Mouse (Mus musculus): ENCODE data around the gene Hspa1l. TPM values are rescaled to one million over a fixed set of nuclear protein-coding genes. Genes with fewer than 3 reads are reported as not detected.
"Not testable (repeated sequence)": the region's sequence is repeated elsewhere in the genome, so short reads cannot be mapped to it uniquely, and the experiment has no call there.

Gene Hspa1l
- 1.6 and 2.3 TPM in 2 replicates for polyA plus RNA-seq (2014; fragmentation: Nextera tagmentation; extraction: Ambion mirVana)

DNA sequence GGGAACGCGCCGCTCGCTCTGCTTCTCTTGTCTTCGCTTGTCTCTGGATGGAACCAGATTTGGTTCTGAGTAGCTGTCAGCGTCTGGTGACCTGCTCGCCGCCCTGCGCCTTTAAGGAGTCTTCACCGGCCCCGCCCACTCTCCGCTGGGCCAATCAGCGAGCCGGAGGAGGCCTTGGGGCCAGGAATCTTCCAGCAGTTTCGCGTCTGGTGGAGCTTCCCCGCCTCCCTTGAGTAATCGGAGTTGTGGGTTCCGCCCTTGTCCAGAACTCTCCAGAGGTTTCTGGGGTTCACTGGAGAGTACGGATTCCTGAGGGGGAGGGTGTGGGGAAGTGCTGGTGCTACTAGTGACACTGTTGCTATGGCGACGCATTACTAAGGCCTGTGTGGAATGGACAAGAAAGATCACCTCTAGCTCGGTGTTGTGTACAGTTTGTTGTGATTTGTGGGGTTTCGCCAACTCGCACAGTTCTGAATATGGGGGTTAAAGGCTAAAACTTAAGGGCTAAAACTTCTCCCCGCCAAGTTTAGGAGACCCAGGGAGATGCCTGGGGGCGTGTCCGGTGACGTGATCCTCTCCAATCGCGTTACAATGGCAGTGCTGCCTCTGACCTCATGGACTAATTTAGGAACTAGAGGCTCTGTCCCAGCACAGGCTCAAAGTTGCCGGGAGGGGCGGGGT is at the start of gene Hspa1l, which contains the start of gene Hspa1a:
Gene Hspa1l (plus strand): TSS at position 635 of the 681 bp plus-strand sequence.
Gene Hspa1a (minus strand): TSS at position 88 of the 681 bp plus-strand sequence.
- not testable (repeated sequence) for H3K4me1 ChIP-seq (ENCODE audit: control insufficient read depth, insufficient read depth, low read length); H3K9me3 ChIP-seq (ENCODE audit: control insufficient read depth, low read length); H3K36me3 ChIP-seq (ENCODE audit: control insufficient read depth, insufficient read depth, low read length); H3K9ac ChIP-seq (replicated peaks; ENCODE audit: low read length); H3K27ac ChIP-seq (replicated peaks; ENCODE audit: low read depth, low read length)
- peak; percentile 90 for ATAC-seq (ENCODE audit: low FRiP score, low TSS enrichment)
- Histone ChIP-seq H3K4me3 (replicated peaks; ENCODE audit: low read depth, low read length) (peak within 1 kb of the TSS; percentile 34), H3K4me2 (ENCODE audit: low read length) (peak within 1 kb of the TSS; percentile 72), H3K27me3 (ENCODE audit: control insufficient read depth, insufficient read depth, low read length) (peaks cover 18% of the 10 kb centered on the region)
- DNase-seq = peak; percentile 80
- 1% methylated on average over 30 of the region's 33 CpGs for WGBS

DNA sequence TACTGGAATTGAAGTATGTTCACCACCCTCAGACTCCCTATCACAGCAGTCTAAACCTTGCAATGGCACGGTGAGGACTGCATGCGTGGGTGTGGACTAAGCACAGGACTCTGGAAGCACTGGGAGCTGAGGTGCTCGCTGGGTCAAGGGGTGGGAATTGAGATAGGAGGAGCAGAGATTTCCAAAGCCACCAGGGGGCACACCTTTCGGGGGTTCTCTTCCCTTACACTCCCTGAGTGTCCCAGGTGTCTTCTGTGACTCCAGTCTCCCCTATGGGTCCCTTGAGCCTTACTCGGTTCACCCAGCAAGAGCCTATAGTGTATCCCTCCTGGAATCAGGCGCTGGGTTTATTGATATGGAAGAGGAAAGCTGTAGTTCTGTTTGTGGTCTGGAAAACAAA is 49.6 kb upstream of the Hspa1l start:
- H3K36me3 ChIP-seq (ENCODE audit: control insufficient read depth, insufficient read depth, low read length) = no peaks in the 10 kb centered on the region
- H3K27ac ChIP-seq (replicated peaks; ENCODE audit: low read depth, low read length) = no peak overlapping the region
- WGBS = 55% methylated on average over 6 of the region's 6 CpGs
- DNase-seq (no peak), ATAC-seq (ENCODE audit: low FRiP score, low TSS enrichment) (no peak)
- no peaks in the 10 kb centered on the region for H3K9me3 ChIP-seq (ENCODE audit: control insufficient read depth, low read length)
- H3K4me3 ChIP-seq (replicated peaks; ENCODE audit: low read depth, low read length) = no peak overlapping the region
- no peaks in the 10 kb centered on the region for H3K4me1 ChIP-seq (ENCODE audit: control insufficient read depth, insufficient read depth, low read length)
- no peaks in the 10 kb centered on the region for H3K27me3 ChIP-seq (ENCODE audit: control insufficient read depth, insufficient read depth, low read length)
- H3K9ac ChIP-seq (replicated peaks; ENCODE audit: low read length) = no peak overlapping the region
- H3K4me2 ChIP-seq (ENCODE audit: low read length) = no peak overlapping the region

DNA sequence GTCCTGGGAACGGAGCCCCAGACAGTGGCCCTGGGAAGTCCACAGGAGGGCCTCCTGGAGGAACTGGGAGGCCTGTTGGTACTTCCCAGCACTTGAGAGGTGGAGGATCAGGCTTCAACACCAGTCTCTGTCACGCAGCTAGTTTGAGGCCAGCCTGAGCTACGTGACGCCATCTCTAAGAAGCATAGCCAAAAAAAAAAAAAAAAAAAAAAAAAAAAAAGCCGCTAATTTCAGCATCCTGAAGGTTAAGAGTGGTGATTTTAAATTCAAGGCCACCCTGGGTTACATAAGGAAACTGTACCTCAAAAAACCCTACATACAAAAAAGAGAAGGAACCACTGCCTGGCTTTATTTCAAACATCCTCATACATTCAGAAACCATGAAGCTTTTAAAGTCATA is 48.2 kb upstream of the Hspa1l start:
- no peak overlapping the region for H3K4me2 ChIP-seq (ENCODE audit: low read length)
- H3K27me3 ChIP-seq (ENCODE audit: control insufficient read depth, insufficient read depth, low read length) = no peaks in the 10 kb centered on the region
- H3K4me3 ChIP-seq (replicated peaks; ENCODE audit: low read depth, low read length) = no peak overlapping the region
- H3K36me3 ChIP-seq (ENCODE audit: control insufficient read depth, insufficient read depth, low read length) = no peaks in the 10 kb centered on the region
- no peak overlapping the region for H3K9ac ChIP-seq (replicated peaks; ENCODE audit: low read length)
- ATAC-seq (ENCODE audit: low FRiP score, low TSS enrichment) (no peak), DNase-seq (no peak)
- WGBS = 61% methylated on average over 5 of the region's 5 CpGs
- H3K9me3 ChIP-seq (ENCODE audit: control insufficient read depth, low read length) = no peaks in the 10 kb centered on the region
- no peak overlapping the region for H3K27ac ChIP-seq (replicated peaks; ENCODE audit: low read depth, low read length)
- no peaks in the 10 kb centered on the region for H3K4me1 ChIP-seq (ENCODE audit: control insufficient read depth, insufficient read depth, low read length)

DNA sequence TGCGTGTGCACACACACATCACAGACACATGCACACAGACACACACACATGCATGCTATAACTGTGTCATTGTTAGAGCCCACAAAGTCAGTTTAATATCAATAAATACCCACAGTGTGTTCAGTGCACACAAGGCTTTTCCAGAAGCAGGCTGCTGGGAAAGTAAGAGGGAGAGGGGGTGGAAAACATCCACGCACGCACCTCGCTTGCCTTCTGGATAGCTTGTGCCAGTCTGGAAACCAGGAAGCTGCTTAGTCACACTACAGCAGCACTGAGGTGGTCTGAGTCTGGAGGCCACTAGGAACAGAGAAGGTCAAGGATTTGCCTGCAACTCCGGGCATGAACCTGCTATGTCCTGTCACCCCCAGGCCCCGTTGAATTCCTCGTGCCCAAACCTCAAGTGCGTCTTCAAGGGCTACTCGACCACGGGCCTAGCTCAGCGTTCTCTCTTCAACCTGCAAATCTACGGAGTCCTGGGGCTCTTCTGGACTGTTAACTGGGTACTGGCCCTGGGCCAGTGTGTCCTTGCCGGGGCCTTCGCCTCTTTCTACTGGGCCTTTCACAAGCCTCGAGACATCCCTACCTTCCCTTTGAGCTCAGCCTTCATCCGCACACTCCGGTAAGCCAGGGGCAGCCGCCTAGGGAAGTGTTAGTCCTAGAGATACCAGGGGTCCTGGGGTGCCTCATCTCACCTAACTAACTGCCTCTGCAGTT is 45.0 kb upstream of the Hspa1l start:
- DNase-seq (no peak), ATAC-seq (ENCODE audit: low FRiP score, low TSS enrichment) (no peak)
- H3K36me3 ChIP-seq (ENCODE audit: control insufficient read depth, insufficient read depth, low read length) = no peaks in the 10 kb centered on the region
- H3K4me1 ChIP-seq (ENCODE audit: control insufficient read depth, insufficient read depth, low read length) = peaks cover 10% of the 10 kb centered on the region
- H3K27ac ChIP-seq (replicated peaks; ENCODE audit: low read depth, low read length) = no peak overlapping the region
- WGBS = 87% methylated on average over 18 of the region's 18 CpGs
- H3K9ac ChIP-seq (replicated peaks; ENCODE audit: low read length) = no peak overlapping the region
- H3K9me3 ChIP-seq (ENCODE audit: control insufficient read depth, low read length) = no peaks in the 10 kb centered on the region
- no peak overlapping the region for H3K4me2 ChIP-seq (ENCODE audit: low read length)
- H3K4me3 ChIP-seq (replicated peaks; ENCODE audit: low read depth, low read length) = no peak overlapping the region
- no peaks in the 10 kb centered on the region for H3K27me3 ChIP-seq (ENCODE audit: control insufficient read depth, insufficient read depth, low read length)

DNA sequence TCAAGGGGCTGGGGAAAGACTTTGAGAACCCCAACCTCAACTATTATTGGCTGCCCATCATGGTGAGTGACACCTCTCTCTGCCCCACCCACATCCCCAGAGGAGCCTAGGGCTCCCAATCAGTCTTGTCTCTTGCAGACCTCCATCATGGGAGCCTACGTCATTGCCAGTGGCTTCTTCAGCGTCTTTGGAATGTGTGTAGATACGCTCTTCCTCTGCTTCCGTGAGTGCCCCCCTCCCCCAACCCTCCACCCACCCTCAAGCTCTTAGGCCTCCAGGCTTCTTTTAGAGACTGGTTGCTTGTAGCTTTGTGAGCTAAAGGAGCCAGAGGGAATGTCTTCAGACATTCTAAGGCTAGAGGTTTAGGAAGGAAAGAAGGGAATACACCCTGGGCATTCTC is 43.7 kb upstream of the Hspa1l start:
- H3K36me3 ChIP-seq (ENCODE audit: control insufficient read depth, insufficient read depth, low read length) = peaks cover 11% of the 10 kb centered on the region; the same call in 1 of the 2 replicates
- ATAC-seq (ENCODE audit: low FRiP score, low TSS enrichment) (no peak), DNase-seq (no peak)
- WGBS = 74% methylated on average over 4 of the region's 4 CpGs
- no peak overlapping the region for H3K27ac ChIP-seq (replicated peaks; ENCODE audit: low read depth, low read length)
- H3K9ac ChIP-seq (replicated peaks; ENCODE audit: low read length) = no peak overlapping the region
- H3K4me1 ChIP-seq (ENCODE audit: control insufficient read depth, insufficient read depth, low read length) = peaks cover 11% of the 10 kb centered on the region
- no peaks in the 10 kb centered on the region for H3K9me3 ChIP-seq (ENCODE audit: control insufficient read depth, low read length)
- no peak overlapping the region for H3K4me3 ChIP-seq (replicated peaks; ENCODE audit: low read depth, low read length)
- no peaks in the 10 kb centered on the region for H3K27me3 ChIP-seq (ENCODE audit: control insufficient read depth, insufficient read depth, low read length)
- H3K4me2 ChIP-seq (ENCODE audit: low read length) = no peak overlapping the region

DNA sequence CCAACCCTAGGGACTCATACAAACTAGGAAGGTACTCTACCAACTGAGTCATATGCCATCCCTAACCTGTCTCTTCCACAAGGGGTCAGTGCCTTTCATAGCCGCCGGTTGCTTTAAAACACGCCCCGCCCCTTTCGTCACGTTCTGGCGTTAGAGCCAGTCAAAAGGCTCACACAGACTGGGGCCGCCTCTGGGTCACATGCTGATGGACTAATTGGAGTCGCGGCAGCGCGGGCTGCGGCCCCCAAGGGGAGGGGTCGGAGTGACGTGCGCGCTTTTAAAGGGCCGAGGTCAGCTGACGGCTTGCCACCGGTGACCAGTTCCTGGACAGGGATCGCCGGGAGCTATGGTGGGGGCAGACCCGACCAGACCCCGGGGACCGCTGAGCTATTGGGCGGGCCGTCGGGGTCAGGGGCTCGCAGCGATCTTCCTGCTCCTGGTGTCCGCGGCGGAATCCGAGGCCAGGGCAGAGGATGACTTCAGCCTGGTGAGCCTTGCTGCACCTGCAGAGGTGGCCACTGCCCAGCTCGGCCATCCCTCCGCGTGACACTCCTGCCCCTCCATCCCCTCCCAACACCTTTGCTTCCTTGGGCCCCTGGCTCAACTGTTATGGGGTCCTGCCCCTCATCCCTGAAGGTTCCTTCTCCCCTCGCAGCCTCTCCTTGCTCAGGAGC is 41.3 kb upstream of the Hspa1l start, which contains the start of gene Neu1:
Gene Neu1 (plus strand): TSS at position 193 of the 674 bp plus-strand sequence.
- peaks cover 11% of the 10 kb centered on the region for H3K4me1 ChIP-seq (ENCODE audit: control insufficient read depth, insufficient read depth, low read length)
- H3K36me3 ChIP-seq (ENCODE audit: control insufficient read depth, insufficient read depth, low read length) = peaks cover 30% of the 10 kb centered on the region
- H3K9me3 ChIP-seq (ENCODE audit: control insufficient read depth, low read length) = no peaks in the 10 kb centered on the region
- H3K9ac ChIP-seq (replicated peaks; ENCODE audit: low read length) = peak within 1 kb of the TSS; percentile 80
- H3K4me3 ChIP-seq (replicated peaks; ENCODE audit: low read depth, low read length) = peak within 1 kb of the TSS; percentile 82
- ATAC-seq (ENCODE audit: low FRiP score, low TSS enrichment) (peak; percentile 96), DNase-seq (peak; percentile 99)
- peak within 1 kb of the TSS; percentile 97 for H3K4me2 ChIP-seq (ENCODE audit: low read length)
- H3K27me3 ChIP-seq (ENCODE audit: control insufficient read depth, insufficient read depth, low read length) = no peaks in the 10 kb centered on the region
- peak within 1 kb of the TSS; percentile 54 for H3K27ac ChIP-seq (replicated peaks; ENCODE audit: low read depth, low read length)
- WGBS = under 1% methylated on average over 38 of the region's 38 CpGs

DNA sequence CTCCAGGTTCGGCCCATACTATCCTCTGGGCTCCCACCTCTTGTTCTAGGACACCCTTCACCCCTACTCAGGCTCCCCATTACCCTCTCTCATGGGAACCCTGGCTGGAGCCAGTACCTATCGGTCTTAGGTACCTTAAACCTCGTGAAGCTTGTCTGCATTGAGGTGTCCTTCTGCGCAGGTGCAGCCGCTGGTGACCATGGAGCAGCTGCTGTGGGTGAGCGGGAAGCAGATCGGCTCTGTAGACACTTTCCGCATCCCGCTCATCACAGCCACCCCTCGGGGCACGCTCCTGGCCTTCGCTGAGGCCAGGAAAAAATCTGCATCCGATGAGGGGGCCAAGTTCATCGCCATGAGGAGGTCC is 40.8 kb upstream of the Hspa1l start:
- 12% methylated on average over 14 of the region's 14 CpGs for WGBS
- DNase-seq (peak; percentile 63), ATAC-seq (ENCODE audit: low FRiP score, low TSS enrichment) (no peak; the same call in 1 of the 2 replicates)
- Histone ChIP-seq H3K4me1 (ENCODE audit: control insufficient read depth, insufficient read depth, low read length) (peaks cover 11% of the 10 kb centered on the region), H3K27me3 (ENCODE audit: control insufficient read depth, insufficient read depth, low read length) (no peaks in the 10 kb centered on the region), H3K9ac (replicated peaks; ENCODE audit: low read length) (peak overlapping the region; percentile 80), H3K4me2 (ENCODE audit: low read length) (peak overlapping the region; percentile 97), H3K4me3 (replicated peaks; ENCODE audit: low read depth, low read length) (peak overlapping the region; percentile 82), H3K36me3 (ENCODE audit: control insufficient read depth, insufficient read depth, low read length) (peaks cover 30% of the 10 kb centered on the region), H3K27ac (replicated peaks; ENCODE audit: low read depth, low read length) (peak overlapping the region; percentile 54), H3K9me3 (ENCODE audit: control insufficient read depth, low read length) (no peaks in the 10 kb centered on the region)

DNA sequence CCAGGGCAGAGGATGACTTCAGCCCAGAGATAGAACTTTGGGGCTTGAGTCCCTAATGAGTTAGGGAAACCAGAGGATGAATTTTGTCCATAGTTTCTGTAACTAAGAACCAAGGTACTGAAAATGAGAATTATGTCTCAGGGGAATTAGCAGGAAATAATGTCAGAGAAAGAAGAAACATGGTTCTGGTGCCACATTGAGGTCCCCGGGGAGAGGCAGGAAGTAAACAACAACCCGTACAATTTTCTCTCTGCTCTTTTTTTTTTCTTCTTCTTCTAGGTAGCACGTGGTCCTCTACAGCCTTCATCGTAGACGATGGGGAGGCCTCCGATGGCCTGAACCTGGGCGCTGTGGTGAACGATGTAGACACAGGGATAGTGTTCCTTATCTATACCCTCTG is 40.2 kb upstream of the Hspa1l start:
- Histone ChIP-seq H3K4me1 (ENCODE audit: control insufficient read depth, insufficient read depth, low read length) (peaks cover 11% of the 10 kb centered on the region), H3K27me3 (ENCODE audit: control insufficient read depth, insufficient read depth, low read length) (no peaks in the 10 kb centered on the region), H3K9me3 (ENCODE audit: control insufficient read depth, low read length) (no peaks in the 10 kb centered on the region), H3K4me2 (ENCODE audit: low read length) (peak overlapping the region; percentile 97), H3K4me3 (replicated peaks; ENCODE audit: low read depth, low read length) (peak overlapping the region; percentile 82), H3K36me3 (ENCODE audit: control insufficient read depth, insufficient read depth, low read length) (peaks cover 30% of the 10 kb centered on the region), H3K27ac (replicated peaks; ENCODE audit: low read depth, low read length) (no peak overlapping the region), H3K9ac (replicated peaks; ENCODE audit: low read length) (peak overlapping the region; percentile 80)
- 96% methylated on average over 8 of the region's 8 CpGs for WGBS
- ATAC-seq (ENCODE audit: low FRiP score, low TSS enrichment) = no peak
- no peak for DNase-seq
